Mouse (Mus musculus) heart, postnatal 0 days (tissue): ENCODE data around the gene Maml2.

Experiments
- CTCF ChIP-seq: IDR thresholded peaks from 2 replicates; pipeline ENCODE4 v1.5.1; 2016; ENCODE audit warnings: antibody characterized with exemption, control low read depth, low read depth
- EP300 ChIP-seq: IDR thresholded peaks from 2 replicates; pipeline ENCODE4 v1.6.1; 2016; ENCODE audit warnings: antibody characterized with exemption, low read depth

DNA sequence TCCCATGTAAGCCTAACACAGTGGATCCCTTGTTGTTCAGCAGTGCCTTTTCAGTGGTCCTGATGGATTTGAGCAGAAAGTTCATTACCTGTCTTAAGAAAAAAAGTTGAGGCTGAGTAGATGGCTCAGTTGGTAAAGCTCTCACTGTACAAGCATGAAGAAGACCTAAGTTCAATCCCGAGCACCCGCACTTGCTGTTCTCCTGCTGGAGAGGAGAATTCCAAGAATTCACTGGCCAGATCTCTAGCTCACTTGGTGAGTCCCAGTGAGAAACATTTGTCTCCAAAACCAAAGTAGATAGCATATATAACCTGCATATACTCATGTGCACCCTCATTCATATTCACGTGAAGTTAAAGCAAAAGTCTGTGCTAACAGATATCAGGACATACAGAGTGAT lies 8.7 kb downstream of the Maml2 start:
- TF ChIP-seq CTCF = no peak
- TF ChIP-seq EP300 = no peak
